Mouse (Mus musculus): ENCODE results near the gene Cish. TPM values are rescaled to one million over a fixed set of nuclear protein-coding genes. Genes with fewer than 3 reads are reported as not detected.
A peak's percentile ranks its signal among the peaks of the same experiment; 100 is the strongest.

The Cish gene
- total and polyA plus RNA-seq, 3 experiments: 10.0 to 24.5 TPM; not detected in 1

- Histone ChIP-seq H3K27ac (ENCODE audit: control insufficient read depth, low read depth, low read length) (peak within 1 kb of the TSS; percentile 71), H3K4me1 (ENCODE audit: control insufficient read depth in 1 of 2, insufficient read depth in 2 of 2, low read length in 2 of 2) (peaks cover 0 to 23% of the 10 kb centered on the region in 2 experiments; a peak in 2 of 4 replicates), H3K36me3 (ENCODE audit: control insufficient read depth in 1 of 2, insufficient read depth in 2 of 2, low read length in 2 of 2) (peaks cover 0 to 13% of the 10 kb centered on the region in 2 experiments; a peak in 2 of 4 replicates), H3K4me3 (ENCODE audit: control insufficient read depth in 1 of 2, insufficient read depth in 1 of 2, low read depth in 2 of 2, low read length in 2 of 2) (peak within 1 kb of the TSS; percentile 86 to 98), H3K9ac (ENCODE audit: control insufficient read depth, low read depth, low read length, poor library complexity, severe bottlenecking) (peak within 1 kb of the TSS; percentile 94), H3K27me3 (ENCODE audit: control insufficient read depth in 1 of 2, insufficient read depth in 2 of 2, low read length in 2 of 2) (no peaks in the 10 kb centered on the region), H3K9me3 (replicated peaks; ENCODE audit: insufficient read depth, low read length) (no peaks in the 10 kb centered on the region), H3K79me2 (ENCODE audit: control insufficient read depth, insufficient read depth, low read length, poor library complexity) (peaks cover 4% of the 10 kb centered on the region; the same call in 1 of the 2 replicates)
- DNase-seq (ENCODE audit: low read depth, low spot score): peak; percentile 94
- TF ChIP-seq TAL1 (IDR thresholded peaks at IDR 0.05; ENCODE audit: low read length): no peak
- no peak for TF ChIP-seq BHLHE40 (IDR thresholded peaks at IDR 0.05; ENCODE audit: borderline replicate concordance, low read depth, low read length)
- TF ChIP-seq KAT2A (conservative IDR thresholded peaks at IDR 0.05; ENCODE audit: low read depth, low read length): peak; percentile 61; the same call in 1 of the 2 replicates
- TF ChIP-seq TCF12 (IDR thresholded peaks at IDR 0.05; ENCODE audit: low read depth, low read length): peak; percentile 76
- peak; percentile 63; the same call in 1 of the 2 replicates for TF ChIP-seq POLR2AphosphoS2 (IDR thresholded peaks at IDR 0.05; ENCODE audit: low read length)
- TF ChIP-seq TBP (IDR thresholded peaks at IDR 0.05; ENCODE audit: low read depth, low read length): peak; percentile 86
- TF ChIP-seq MAFK (IDR thresholded peaks at IDR 0.05; ENCODE audit: borderline replicate concordance, low read depth, low read length): no peak; the same call in 1 of the 2 replicates
- no peak for TF ChIP-seq GABPA (IDR thresholded peaks at IDR 0.05; ENCODE audit: low read depth, low read length)
- TF ChIP-seq E2F4 (IDR thresholded peaks at IDR 0.05; ENCODE audit: borderline replicate concordance, low read depth, low read length): peak; percentile 20; the same call in 1 of the 2 replicates
- TF ChIP-seq SIN3A (IDR thresholded peaks at IDR 0.05; ENCODE audit: low read length): peak; percentile 84
- TF ChIP-seq POLR2AphosphoS5 (IDR thresholded peaks at IDR 0.05; ENCODE audit: borderline replicate concordance, low read depth, low read length): no peak
- peak; percentile 94 for TF ChIP-seq HCFC1 (IDR thresholded peaks at IDR 0.05; ENCODE audit: low read depth, low read length)
- no peak for TF ChIP-seq USF2 (IDR thresholded peaks at IDR 0.05; ENCODE audit: borderline replicate concordance in 1 of 2, insufficient read depth in 1 of 2, low read depth in 1 of 2, low read length in 2 of 2)
- TF ChIP-seq GATA1 (IDR thresholded peaks at IDR 0.05; ENCODE audit: low read depth, low read length): peak; percentile 8; the same call in 1 of the 2 replicates
- peak; percentile 88 for TF ChIP-seq CHD1 (IDR thresholded peaks at IDR 0.05; ENCODE audit: low read depth, low read length)
- no peak for TF ChIP-seq MEF2A (IDR thresholded peaks at IDR 0.05; ENCODE audit: extremely low read depth, insufficient replicate concordance, low read depth, low read length, poor library complexity, severe bottlenecking)
- TF ChIP-seq USF1 (IDR thresholded peaks at IDR 0.05; ENCODE audit: low read depth, low read length): no peak
- TF ChIP-seq EP300 (IDR thresholded peaks at IDR 0.05; ENCODE audit: low read depth in 1 of 2, low read length in 2 of 2): peak in 1 of 2 experiments; percentile 29; a peak in 2 of 4 replicates
- no peak; the same call in 1 of the 2 replicates for TF ChIP-seq JUND (IDR thresholded peaks at IDR 0.05; ENCODE audit: low read depth, low read length)
- peak; percentile 68; the same call in 1 of the 2 replicates for TF ChIP-seq ZMIZ1 (IDR thresholded peaks at IDR 0.05; ENCODE audit: low read depth, low read length)
- peak; percentile 69 to 88 for TF ChIP-seq POLR2A (IDR thresholded peaks at IDR 0.05; ENCODE audit: control insufficient read depth in 1 of 2, insufficient read depth in 1 of 2, low read depth in 1 of 2, low read length in 2 of 2, poor library complexity in 1 of 2)
- peak; percentile 99 for TF ChIP-seq MAZ (IDR thresholded peaks at IDR 0.05; ENCODE audit: low read depth, low read length)
- TF ChIP-seq MYC (IDR thresholded peaks at IDR 0.05; ENCODE audit: low read depth, low read length): peak; percentile 35; the same call in 1 of the 2 replicates
- peak; percentile 78 for TF ChIP-seq NELFE (IDR thresholded peaks at IDR 0.05; ENCODE audit: low read depth, low read length)
- peak; percentile 83 for TF ChIP-seq ELF1 (IDR thresholded peaks at IDR 0.05; ENCODE audit: low read depth, low read length)
- TF ChIP-seq RAD21 (IDR thresholded peaks at IDR 0.05; ENCODE audit: low read depth, low read length): no peak
- TF ChIP-seq MXI1 (IDR thresholded peaks at IDR 0.05; ENCODE audit: low read depth, low read length): peak; percentile 92
- TF ChIP-seq RCOR1 (IDR thresholded peaks at IDR 0.05; ENCODE audit: low read depth, low read length): peak; percentile 76
- no peak for TF ChIP-seq ZC3H11A (IDR thresholded peaks at IDR 0.05; ENCODE audit: low read depth, low read length)
- peak; percentile 60; the same call in 1 of the 2 replicates for TF ChIP-seq ETS1 (IDR thresholded peaks at IDR 0.05; ENCODE audit: low read depth, low read length)
- TF ChIP-seq MAX (IDR thresholded peaks at IDR 0.05; ENCODE audit: low read length): peak; percentile 76
Measured at GRCm38 (mm10) chr9:107338172-107338883, 42.5 kb downstream of the Cish start, which contains the start of gene Hemk1. Gene Hemk1 (minus strand): TSS chr9:107338350.
